Mouse (Mus musculus) liver, embryonic 14.5 days (tissue): ENCODE results near the gene Akap13. TPM values are rescaled to one million over a fixed set of nuclear protein-coding genes. Genes with fewer than 3 reads are reported as not detected.
"Not testable (repeated sequence)": the region's sequence is repeated elsewhere in the genome, so short reads cannot be mapped to it uniquely, and the experiment has no call there.

Source experiments
- ATAC-seq: fragments of 200-750 bp; cut with Nextera tagmentation; 2 replicates; pipeline ENCODE4 v1.8.0; 2017; ENCODE audit warnings: moderate number of reproducible peaks, mild to moderate bottlenecking, moderate library complexity; ENCODE audit not compliant: insufficient read depth
- DNase-seq, 3 experiments: peaks; one replicate each; pipeline ENCODE4 v3.0.0-alpha.2; 2012 to 2013; ENCODE audit warnings: low read depth in 3 of 3, low spot score in 3 of 3
- H3K27ac ChIP-seq: fragments of 300-500 bp; sonication (generic); 2 replicates; pipeline ENCODE4 v1.5.1; 2014; ENCODE audit warnings: moderate library complexity, mild to moderate bottlenecking, control low read depth, inconsistent platforms
- H3K27me3 ChIP-seq: fragments of 300-500 bp; sonication (generic); 2 replicates; pipeline ENCODE4 v1.6.1; 2014; ENCODE audit warnings: mild to moderate bottlenecking, low read length, moderate library complexity; ENCODE audit not compliant: control insufficient read depth, insufficient read depth
- H3K36me3 ChIP-seq: fragments of 300-500 bp; sonication (generic); replicated peaks from 2 replicates; pipeline ENCODE4 v1.6.1; 2014; ENCODE audit warnings: low read depth; ENCODE audit not compliant: control insufficient read depth, insufficient read depth
- H3K4me1 ChIP-seq, 2 experiments: fragments of 200-500 bp in 1 of 2; fragments of 300-500 bp in 1 of 2; sonication (generic) in 1 of 2; replicated peaks; 2 replicates each; pipeline ENCODE4 v1.6.1; 2012 to 2014; ENCODE audit warnings: antibody characterized with exemption in 1 of 2, inconsistent platforms in 1 of 2, low read length in 1 of 2; ENCODE audit not compliant: control insufficient read depth in 2 of 2, insufficient read depth in 2 of 2
- H3K4me2 ChIP-seq: fragments of 300-500 bp; sonication (generic); 2 replicates; pipeline ENCODE4 v1.6.1; 2014; ENCODE audit warnings: low read depth, mild to moderate bottlenecking, control low read depth, moderate library complexity
- H3K4me3 ChIP-seq, 2 experiments: fragments of 200-500 bp in 1 of 2; fragments of 300-500 bp in 1 of 2; sonication (generic) in 1 of 2; 2 replicates each; pipeline ENCODE4 v1.5.1; 2012 to 2014; ENCODE audit warnings: low read depth in 2 of 2, low read length in 2 of 2, mild to moderate bottlenecking in 2 of 2, control low read depth in 1 of 2, inconsistent platforms in 1 of 2, moderate library complexity in 1 of 2; ENCODE audit not compliant: insufficient read depth in 1 of 2
- H3K9ac ChIP-seq: fragments of 300-500 bp; sonication (generic); replicated peaks from 2 replicates; pipeline ENCODE4 v1.6.1; 2014; ENCODE audit warnings: mild to moderate bottlenecking, control low read depth, moderate library complexity
- H3K9me3 ChIP-seq: fragments of 300-500 bp; sonication (generic); 2 replicates; pipeline ENCODE4 v1.6.1; 2016; ENCODE audit warnings: low read length, mixed read lengths; ENCODE audit not compliant: control insufficient read depth
- CTCF ChIP-seq: IDR thresholded peaks from 2 replicates; pipeline ENCODE4 v1.5.1; 2016; ENCODE audit warnings: antibody characterized with exemption, low read depth, control low read depth
- EP300 ChIP-seq: IDR thresholded peaks from 2 replicates; pipeline ENCODE4 v1.6.1; 2016; ENCODE audit warnings: antibody characterized with exemption, low read depth
- WGBS: fragments of 180-500 bp; shearing (Covaris S2); extraction: QIAGEN DNeasy Blood & Tissue Kit; methylation state at CpG from one replicate; pipeline ENCODE4 v1.1.7; 2014; ENCODE audit not compliant: insufficient replicate concordance; 5-methylcytosine and 5-hydroxymethylcytosine counted together
- polyA plus RNA-seq, 2 experiments: library from polyadenylated mRNA; depleted of rRNA in 1 of 2; stranded (reverse) in 1 of 2; unstranded in 1 of 2; fragments of >200 nt; fragmentation: Nextera tagmentation in 1 of 2; extraction: Ambion mirVana in 1 of 2; gene quantifications; 2 replicates each; pipeline versions ENCODE4 v1.2.1 to v1.2.3; 2012 to 2014

Gene Akap13
- polyA plus RNA-seq, 2 experiments: 9.0 to 28.1 TPM

- Histone ChIP-seq H3K9ac (no peak overlapping the region), H3K4me3 (no peak overlapping the region), H3K9me3 (no peaks in the 10 kb centered on the region), H3K4me1 (peaks cover 6 to 24% of the 10 kb centered on the region in 2 experiments), H3K27me3 (no peaks in the 10 kb centered on the region), H3K27ac (no peak overlapping the region), H3K4me2 (no peak overlapping the region), H3K36me3 (no peaks in the 10 kb centered on the region)
- DNase-seq (no peak), ATAC-seq (no peak)
- 45% methylated on average over 1 of the region's 2 CpGs for WGBS
- TF ChIP-seq EP300 (no peak), CTCF (no peak)
Measured at GRCm38 (mm10) chr7:75786812-75787211, 331.5 kb downstream of the Akap13 start.

GRCm38 (mm10) chr7:75787371-75787770 lies 332.0 kb downstream of the Akap13 start:
- TF ChIP-seq CTCF (no peak), EP300 (no peak)
- 11% methylated on average over 3 of the region's 3 CpGs for WGBS
- H3K4me1 ChIP-seq: peaks cover 6 to 24% of the 10 kb centered on the region in 2 experiments
- H3K27ac ChIP-seq: no peak overlapping the region
- no peaks in the 10 kb centered on the region for H3K27me3 ChIP-seq
- no peak overlapping the region for H3K4me2 ChIP-seq
- H3K9ac ChIP-seq: no peak overlapping the region
- ATAC-seq: no peak
- H3K36me3 ChIP-seq: no peaks in the 10 kb centered on the region
- H3K9me3 ChIP-seq: no peaks in the 10 kb centered on the region
- DNase-seq: no peak
- H3K4me3 ChIP-seq: no peak overlapping the region

- peak; percentile 29 for TF ChIP-seq CTCF
- WGBS: 55% methylated on average over 4 of the region's 7 CpGs
- ATAC-seq, H3K27me3 ChIP-seq, H3K9me3 ChIP-seq, DNase-seq, H3K4me2 ChIP-seq, H3K36me3 ChIP-seq, H3K27ac ChIP-seq, H3K4me3 ChIP-seq, H3K9ac ChIP-seq: not testable (repeated sequence)
- H3K4me1 ChIP-seq: peaks cover 0 to 18% of the 10 kb centered on the region in 2 experiments
Measured at GRCm38 (mm10) chr7:75788069-75788800, 332.9 kb downstream of the Akap13 start.

- peaks cover 0 to 20% of the 10 kb centered on the region in 2 experiments for H3K4me1 ChIP-seq
Measured at GRCm38 (mm10) chr7:75788801-75789135, 333.4 kb downstream of the Akap13 start.

GRCm38 (mm10) chr7:75789746-75790145 lies 334.4 kb downstream of the Akap13 start:
- ATAC-seq (no peak), DNase-seq (no peak)
- no peak overlapping the region for H3K4me3 ChIP-seq
- H3K9me3 ChIP-seq: no peaks in the 10 kb centered on the region
- H3K4me2 ChIP-seq: no peak overlapping the region
- no peak overlapping the region for H3K9ac ChIP-seq
- TF ChIP-seq EP300 (no peak), CTCF (no peak)
- H3K27me3 ChIP-seq: no peaks in the 10 kb centered on the region
- peaks cover 2 to 26% of the 10 kb centered on the region in 2 experiments for H3K4me1 ChIP-seq
- no peaks in the 10 kb centered on the region for H3K36me3 ChIP-seq
- H3K27ac ChIP-seq: no peak overlapping the region
- WGBS: 85% methylated on average over 6 of the region's 6 CpGs

More at GRCm38 (mm10) chr7:75788801-75789135, 333.4 kb downstream of the Akap13 start:
- not testable (repeated sequence) for H3K9ac ChIP-seq, H3K4me3 ChIP-seq, H3K9me3 ChIP-seq, H3K4me2 ChIP-seq, H3K27ac ChIP-seq, DNase-seq, H3K36me3 ChIP-seq, H3K27me3 ChIP-seq
- peak; percentile 49 for ATAC-seq
- WGBS: 37% methylated on average over 3 of the region's 3 CpGs

GRCm38 (mm10) chr7:75791092-75791837 lies 335.9 kb downstream of the Akap13 start:
- peaks cover 2 to 33% of the 10 kb centered on the region in 2 experiments for H3K4me1 ChIP-seq
- not testable (repeated sequence) for DNase-seq, H3K27ac ChIP-seq, H3K4me2 ChIP-seq, H3K36me3 ChIP-seq, ATAC-seq, H3K4me3 ChIP-seq, H3K9me3 ChIP-seq, H3K27me3 ChIP-seq, H3K9ac ChIP-seq
- WGBS: 59% methylated on average over 12 of the region's 13 CpGs
